Mouse (Mus musculus): ENCODE data around the gene Wdr48.

Wdr48 gene

GRCm38 (mm10) chr9:119925120-119925657, 30.5 kb downstream of the Wdr48 start:
- DNase-seq (ENCODE audit: low spot score), result no peak

- no peak for DNase-seq (ENCODE audit: low spot score)
These were observed 31.1 kb downstream of the Wdr48 start for GRCm38 (mm10) chr9:119925729-119926128.

- no peak for DNase-seq (ENCODE audit: low spot score)
These were observed 31.8 kb downstream of the Wdr48 start for GRCm38 (mm10) chr9:119926497-119926896.

- DNase-seq (ENCODE audit: low spot score), result no peak
These were observed 37.7 kb downstream of the Wdr48 start for GRCm38 (mm10) chr9:119932358-119932757.

GRCm38 (mm10) chr9:119933675-119934074, 39.0 kb downstream of the Wdr48 start:
- no peak for DNase-seq (ENCODE audit: low spot score)

- peak; percentile 99 for DNase-seq (ENCODE audit: low spot score)
These were observed 42.5 kb downstream of the Wdr48 start, which contains the start of the genes Gorasp1 and Ttc21a for GRCm38 (mm10) chr9:119937005-119937773. Gene Gorasp1 (minus strand): TSS chr9:119937565. Gene Ttc21a (plus strand): TSS chr9:119937606.

- no peak for DNase-seq (ENCODE audit: low spot score)
These were observed 43.8 kb downstream of the Wdr48 start for GRCm38 (mm10) chr9:119938496-119938895.

- DNase-seq (ENCODE audit: low spot score), result no peak
These were observed 45.0 kb downstream of the Wdr48 start for GRCm38 (mm10) chr9:119939646-119940045.

GRCm38 (mm10) chr9:119941407-119941806, 46.7 kb downstream of the Wdr48 start:
- no peak for DNase-seq (ENCODE audit: low spot score)

GRCm38 (mm10) chr9:119941861-119942260, 47.2 kb downstream of the Wdr48 start:
- no peak for DNase-seq (ENCODE audit: low spot score)

- DNase-seq (ENCODE audit: low spot score), result no peak
These were observed 48.6 kb downstream of the Wdr48 start for GRCm38 (mm10) chr9:119943326-119943725.

- peak; percentile 71 for DNase-seq (ENCODE audit: low spot score)
These were observed 50.7 kb downstream of the Wdr48 start for GRCm38 (mm10) chr9:119945173-119945900.

- no peak for DNase-seq (ENCODE audit: low spot score)
These were observed 54.1 kb downstream of the Wdr48 start for GRCm38 (mm10) chr9:119948804-119949203.

GRCm38 (mm10) chr9:119950434-119950833, 55.8 kb downstream of the Wdr48 start:
- no peak for DNase-seq (ENCODE audit: low spot score)

GRCm38 (mm10) chr9:119951388-119951787, 56.7 kb downstream of the Wdr48 start:
- DNase-seq (ENCODE audit: low spot score), result no peak

- no peak for DNase-seq (ENCODE audit: low spot score)
These were observed 64.2 kb downstream of the Wdr48 start for GRCm38 (mm10) chr9:119958835-119959234.

GRCm38 (mm10) chr9:119962216-119962615, 67.5 kb downstream of the Wdr48 start:
- no peak for DNase-seq (ENCODE audit: low spot score)

- peak; percentile 85 for DNase-seq (ENCODE audit: low spot score)
These were observed 68.4 kb downstream of the Wdr48 start for GRCm38 (mm10) chr9:119962987-119963667.

- no peak for DNase-seq (ENCODE audit: low spot score)
These were observed 69.5 kb downstream of the Wdr48 start for GRCm38 (mm10) chr9:119964206-119964605.

- no peak for DNase-seq (ENCODE audit: low spot score)
These were observed 70.5 kb downstream of the Wdr48 start for GRCm38 (mm10) chr9:119965186-119965585.

- DNase-seq (ENCODE audit: low spot score), result no peak
These were observed 71.7 kb downstream of the Wdr48 start for GRCm38 (mm10) chr9:119966221-119966910.

GRCm38 (mm10) chr9:119969811-119970210, 75.1 kb downstream of the Wdr48 start:
- no peak for DNase-seq (ENCODE audit: low spot score)

All from testis, postnatal 10 days (tissue).